Mouse (Mus musculus) bone marrow, adult 2 months (tissue): ENCODE data around the gene Rela. TPM values are rescaled to one million over a fixed set of nuclear protein-coding genes. Genes with fewer than 3 reads are reported as not detected.

Experiments used
- H3K27ac ChIP-seq: fragments of 200-500 bp; 2 replicates; pipeline ENCODE4 v1.5.1; 2012; ENCODE audit warnings: low read depth, mild to moderate bottlenecking, control low read depth, inconsistent platforms, low read length; ENCODE audit not compliant: control insufficient read depth, poor library complexity, insufficient read depth
- H3K4me1 ChIP-seq: fragments of 200-500 bp; 2 replicates; pipeline ENCODE4 v1.6.1; 2011; ENCODE audit warnings: low read length; ENCODE audit not compliant: control insufficient read depth, insufficient read depth
- H3K4me3 ChIP-seq: fragments of 200-500 bp; replicated peaks from 2 replicates; pipeline ENCODE3; 2011; ENCODE audit warnings: mild to moderate bottlenecking, low read depth, low read length, control low read depth; ENCODE audit not compliant: control insufficient read depth
- CTCF ChIP-seq: fragments of 200-500 bp; IDR thresholded peaks from 2 replicates; pipeline ENCODE4 v1.5.1; 2011; ENCODE audit warnings: low read length, control low read depth; ENCODE audit not compliant: control insufficient read depth, insufficient read depth
- POLR2A ChIP-seq: fragments of 200-500 bp; IDR thresholded peaks from 2 replicates; pipeline ENCODE4 v1.6.1; 2011; ENCODE audit warnings: low read depth, mild to moderate bottlenecking, control low read depth, low read length, borderline replicate concordance; ENCODE audit not compliant: control insufficient read depth
- WGBS: fragments of 180-500 bp; shearing (Covaris S2); methylation state at CpG from one replicate; pipeline ENCODE4 v1.1.7; 2018; 5-methylcytosine and 5-hydroxymethylcytosine counted together
- polyA plus RNA-seq: library from polyadenylated mRNA; stranded (reverse); fragments of >200 nt; gene quantifications from 2 replicates; pipeline ENCODE4 v1.2.4, GENCODE M21; 2011; ENCODE audit warnings: low replicate concordance; ENCODE audit not compliant: missing spikeins, insufficient read depth, insufficient read length

Gene Rela
- polyA plus RNA-seq, 1 experiment: 36.3 TPM

DNA sequence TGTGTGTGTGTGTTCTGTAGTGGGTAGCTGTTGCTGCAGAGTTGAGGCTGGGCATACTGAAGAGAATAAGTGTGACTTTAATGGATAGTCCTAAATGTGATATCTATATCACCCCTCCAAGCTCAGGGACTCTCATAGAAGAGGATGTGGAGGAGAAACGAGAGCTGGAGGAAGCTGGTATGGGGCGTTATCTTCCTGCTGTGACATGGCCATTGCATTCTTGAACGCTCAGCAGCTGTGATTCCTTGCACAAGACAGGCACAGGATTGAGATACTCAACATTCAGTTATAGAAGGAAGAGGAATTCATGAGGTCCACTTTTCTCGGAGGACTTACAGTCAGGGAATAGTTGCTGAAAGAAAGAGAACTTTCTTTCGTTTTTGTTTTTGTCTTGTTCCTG, 15.4 kb upstream of the Rela start:
- Histone ChIP-seq H3K4me3 (no peak overlapping the region), H3K4me1 (peaks cover 3% of the 10 kb centered on the region; the same call in 1 of the 2 replicates), H3K27ac (no peak overlapping the region)
- WGBS: 26% methylated on average over 5 of the region's 5 CpGs
- TF ChIP-seq CTCF (no peak), POLR2A (no peak)

GRCm38 (mm10) chr19:5625311-5625710, 12.0 kb upstream of the Rela start:
- TF ChIP-seq POLR2A (no peak), CTCF (no peak)
- no peak overlapping the region for H3K27ac ChIP-seq
- no peak overlapping the region for H3K4me3 ChIP-seq
- WGBS: 49% methylated on average over 8 of the region's 8 CpGs
- peaks cover 3% of the 10 kb centered on the region; the same call in 1 of the 2 replicates for H3K4me1 ChIP-seq

GRCm38 (mm10) chr19:5629907-5630306, 7.4 kb upstream of the Rela start:
- H3K27ac ChIP-seq: no peak overlapping the region
- TF ChIP-seq CTCF: no peak
- no peak for TF ChIP-seq POLR2A

GRCm38 (mm10) chr19:5632120-5632519, 5.2 kb upstream of the Rela start:
- Histone ChIP-seq H3K27ac (no peak overlapping the region), H3K4me3 (no peak overlapping the region), H3K4me1 (no peaks in the 10 kb centered on the region)
- TF ChIP-seq POLR2A (no peak), CTCF (no peak)
- 67% methylated on average over 9 of the region's 9 CpGs for WGBS

More at GRCm38 (mm10) chr19:5629907-5630306, 7.4 kb upstream of the Rela start:
- Histone ChIP-seq H3K4me1 (peaks cover 1% of the 10 kb centered on the region; the same call in 1 of the 2 replicates), H3K4me3 (no peak overlapping the region)

- Histone ChIP-seq H3K4me3 (no peak overlapping the region), H3K27ac (no peak overlapping the region), H3K4me1 (no peaks in the 10 kb centered on the region; the same call in none of the 2 replicates)
- no peak for TF ChIP-seq POLR2A
- TF ChIP-seq CTCF: no peak
- WGBS: 37% methylated on average over 7 of the region's 7 CpGs
These were observed 1.2 kb upstream of the Rela start for GRCm38 (mm10) chr19:5636036-5636570.

- WGBS: 4% methylated on average over 12 of the region's 12 CpGs
- Histone ChIP-seq H3K4me3 (peak overlapping the region; percentile 89), H3K4me1 (no peaks in the 10 kb centered on the region; the same call in none of the 2 replicates), H3K27ac (peak overlapping the region; percentile 93)
- TF ChIP-seq CTCF: no peak
- no peak for TF ChIP-seq POLR2A
These were observed 677 bp upstream of the Rela start for GRCm38 (mm10) chr19:5636571-5637041.

- WGBS: 91% methylated on average over 18 of the region's 18 CpGs
- Histone ChIP-seq H3K27ac (no peak overlapping the region), H3K4me1 (no peaks in the 10 kb centered on the region; the same call in none of the 2 replicates), H3K4me3 (peak overlapping the region; percentile 89)
- TF ChIP-seq CTCF (no peak), POLR2A (no peak)
These were observed 1.2 kb downstream of the Rela start for GRCm38 (mm10) chr19:5638416-5639005.

GRCm38 (mm10) chr19:5640339-5640738, 3.1 kb downstream of the Rela start:
- no peak for TF ChIP-seq CTCF
- no peak for TF ChIP-seq POLR2A
- no peak overlapping the region for H3K27ac ChIP-seq
- WGBS: 93% methylated on average over 9 of the region's 9 CpGs
- H3K4me3 ChIP-seq: no peak overlapping the region
- no peaks in the 10 kb centered on the region; the same call in none of the 2 replicates for H3K4me1 ChIP-seq

- H3K4me3 ChIP-seq: no peak overlapping the region
- 92% methylated on average over 17 of the region's 17 CpGs for WGBS
- no peak for TF ChIP-seq POLR2A
- no peak for TF ChIP-seq CTCF
- H3K4me1 ChIP-seq: no peaks in the 10 kb centered on the region; the same call in none of the 2 replicates
- no peak overlapping the region for H3K27ac ChIP-seq
These were observed 3.7 kb downstream of the Rela start for GRCm38 (mm10) chr19:5641021-5641420.
